Mouse (Mus musculus): ENCODE measurements around the gene Prtn3. TPM values are rescaled to one million over a fixed set of nuclear protein-coding genes. Genes with fewer than 3 reads are reported as not detected.

The Prtn3 gene
- polyA plus RNA-seq (2012; ENCODE audit: low replicate concordance) = 10.8 and 17.6 TPM in 2 replicates

GRCm38 (mm10) chr10:79874290-79874862 is at the start of gene Prtn3, which contains the start of gene Plppr3:
Prtn3 (plus strand) TSS chr10:79874476.
Plppr3 (minus strand) TSS chr10:79874634.

GRCm38 (mm10) chr10:79853860-79854795 is 20.1 kb upstream of the Prtn3 start, which contains the start of gene Ptbp1:
Ptbp1 (plus strand) TSS chr10:79854427.

GRCm38 (mm10) chr10:79886054-79886453 is 11.8 kb downstream of the Prtn3 start, which contains the start of gene Elane:
Elane (plus strand) TSS chr10:79886247.

GRCm38 (mm10) chr10:79890670-79891069 is 16.4 kb downstream of the Prtn3 start, which contains the start of gene Cfd:
Cfd (plus strand) TSS chr10:79890853.

GRCm38 (mm10) chr10:79908167-79909091 is 34.2 kb downstream of the Prtn3 start, which contains the start of gene Med16:
Med16 (minus strand) TSS chr10:79908923.

GRCm38 (mm10) chr10:79910556-79910955 is 36.3 kb downstream of the Prtn3 start, which contains the start of gene Gm26602:
Gm26602 (plus strand) TSS chr10:79910856.

GRCm38 (mm10) chr10:79916808-79917531 is 42.7 kb downstream of the Prtn3 start, which contains the start of gene Kiss1r:
Kiss1r (plus strand) TSS chr10:79916971.

GRCm38 (mm10) chr10:79920958-79921535 is 46.8 kb downstream of the Prtn3 start, which contains the start of gene R3hdm4:
R3hdm4 (minus strand) TSS chr10:79921208.

GRCm38 (mm10) chr10:79926491-79927323 is 52.4 kb downstream of the Prtn3 start, which contains the start of gene Arid3a:
Arid3a (plus strand) TSS chr10:79927043.

Other genes with a start within 250 kb of the Prtn3 start
- gene Shc2, start 236.6 kb upstream of the Prtn3 start, polyA plus RNA-seq (2012; ENCODE audit: low replicate concordance) = 0.07 and 0.15 TPM in 2 replicates
- not detected in 2 replicates for gene Odf3l2, start 228.7 kb upstream of the Prtn3 start, polyA plus RNA-seq (2012; ENCODE audit: low replicate concordance)
- 1.2 and 4.1 TPM in 2 replicates for gene Madcam1, start 209.9 kb upstream of the Prtn3 start, polyA plus RNA-seq (2012; ENCODE audit: low replicate concordance)
- 124 and 133 TPM in 2 replicates for gene Tpgs1, start 205.1 kb upstream of the Prtn3 start, polyA plus RNA-seq (2012; ENCODE audit: low replicate concordance)
- 509 and 614 TPM in 2 replicates for gene Cdc34, start 192.3 kb upstream of the Prtn3 start, polyA plus RNA-seq (2012; ENCODE audit: low replicate concordance)
- gene Gzmm, start 185.5 kb upstream of the Prtn3 start, polyA plus RNA-seq (2012; ENCODE audit: low replicate concordance) = 0.73 and 5.0 TPM in 2 replicates
- 1,297 and 3,633 TPM in 2 replicates for gene Bsg, start 170.0 kb upstream of the Prtn3 start, polyA plus RNA-seq (2012; ENCODE audit: low replicate concordance)
- gene Hcn2, start 157.8 kb upstream of the Prtn3 start, polyA plus RNA-seq (2012; ENCODE audit: low replicate concordance) = 3.5 and 7.7 TPM in 2 replicates
- 55.2 and 56.1 TPM in 2 replicates for gene Polrmt, start 127.9 kb upstream of the Prtn3 start, polyA plus RNA-seq (2012; ENCODE audit: low replicate concordance)
- gene Fgf22, start 119.4 kb upstream of the Prtn3 start, polyA plus RNA-seq (2012; ENCODE audit: low replicate concordance) = 0.23 TPM in 1 of 2 replicates, not detected in the other
- 437 and 591 TPM in 2 replicates for gene Rnf126, start 107.5 kb upstream of the Prtn3 start, polyA plus RNA-seq (2012; ENCODE audit: low replicate concordance)
- 1.4 and 2.5 TPM in 2 replicates for gene Fstl3, start 97.2 kb upstream of the Prtn3 start, polyA plus RNA-seq (2012; ENCODE audit: low replicate concordance)
- 0.16 TPM in 1 of 2 replicates, not detected in the other for gene Prss57, start 83.5 kb upstream of the Prtn3 start, polyA plus RNA-seq (2012; ENCODE audit: low replicate concordance)
- gene Palm, start 80.9 kb upstream of the Prtn3 start, polyA plus RNA-seq (2012; ENCODE audit: low replicate concordance) = 6.9 and 13.2 TPM in 2 replicates
- 0.45 TPM in 1 of 2 replicates, not detected in the other for gene Misp, start 53.5 kb upstream of the Prtn3 start, polyA plus RNA-seq (2012; ENCODE audit: low replicate concordance)
- gene Ptbp1, start 20.0 kb upstream of the Prtn3 start, polyA plus RNA-seq (2012; ENCODE audit: low replicate concordance) = 557 and 1,313 TPM in 2 replicates
- gene Plppr3, start 158 bp downstream of the Prtn3 start, polyA plus RNA-seq (2012; ENCODE audit: low replicate concordance) = 0.51 and 0.96 TPM in 2 replicates
- 4.2 and 5.4 TPM in 2 replicates for gene Elane, start 11.8 kb downstream of the Prtn3 start, polyA plus RNA-seq (2012; ENCODE audit: low replicate concordance)
- gene Cfd, start 16.4 kb downstream of the Prtn3 start, polyA plus RNA-seq (2012; ENCODE audit: low replicate concordance) = not detected in 2 replicates
- 54.4 and 61.9 TPM in 2 replicates for gene Med16, start 34.4 kb downstream of the Prtn3 start, polyA plus RNA-seq (2012; ENCODE audit: low replicate concordance)
- not detected in 2 replicates for gene Gm26602, start 36.4 kb downstream of the Prtn3 start, polyA plus RNA-seq (2012; ENCODE audit: low replicate concordance)
- gene Kiss1r, start 42.5 kb downstream of the Prtn3 start, polyA plus RNA-seq (2012; ENCODE audit: low replicate concordance) = 0.52 and 0.64 TPM in 2 replicates
- gene R3hdm4, start 46.7 kb downstream of the Prtn3 start, polyA plus RNA-seq (2012; ENCODE audit: low replicate concordance) = 102 and 146 TPM in 2 replicates
- 59.2 and 117 TPM in 2 replicates for gene Arid3a, start 52.6 kb downstream of the Prtn3 start, polyA plus RNA-seq (2012; ENCODE audit: low replicate concordance)
- gene Wdr18, start 85.7 kb downstream of the Prtn3 start, polyA plus RNA-seq (2012; ENCODE audit: low replicate concordance) = 67.7 and 87.8 TPM in 2 replicates
- 0.12 and 0.17 TPM in 2 replicates for gene Grin3b, start 96.2 kb downstream of the Prtn3 start, polyA plus RNA-seq (2012; ENCODE audit: low replicate concordance)
- gene Tmem259, start 109.9 kb downstream of the Prtn3 start, polyA plus RNA-seq (2012; ENCODE audit: low replicate concordance) = 658 and 1,473 TPM in 2 replicates
- gene Cnn2, start 114.1 kb downstream of the Prtn3 start, polyA plus RNA-seq (2012; ENCODE audit: low replicate concordance) = 222 and 247 TPM in 2 replicates
- 37.0 and 54.4 TPM in 2 replicates for gene Abca7, start 122.0 kb downstream of the Prtn3 start, polyA plus RNA-seq (2012; ENCODE audit: low replicate concordance)
- gene Arhgap45, start 142.2 kb downstream of the Prtn3 start, polyA plus RNA-seq (2012; ENCODE audit: low replicate concordance) = 156 and 353 TPM in 2 replicates
- gene Polr2e, start 165.3 kb downstream of the Prtn3 start, polyA plus RNA-seq (2012; ENCODE audit: low replicate concordance) = 53.8 and 132 TPM in 2 replicates
- gene Gpx4, start 172.7 kb downstream of the Prtn3 start, polyA plus RNA-seq (2012; ENCODE audit: low replicate concordance) = 698 and 1,678 TPM in 2 replicates
- 72.7 and 82.1 TPM in 2 replicates for gene Sbno2, start 231.1 kb downstream of the Prtn3 start, polyA plus RNA-seq (2012; ENCODE audit: low replicate concordance)
- gene Stk11, start 241.3 kb downstream of the Prtn3 start, polyA plus RNA-seq (2012; ENCODE audit: low replicate concordance) = 127 and 185 TPM in 2 replicates

Data from leukemia stem cell, adult 10-12 weeks (primary cell).